Mouse (Mus musculus) bone marrow macrophage, adult 2 months (primary cell): Measurements from ENCODE around the gene Olfr78.

ENCODE experiments used
- CTCF ChIP-seq: IDR thresholded peaks from 2 replicates; pipeline ENCODE4 v1.5.1; 2012; ENCODE audit warnings: low read depth, mild to moderate bottlenecking, low read length, moderate library complexity
- POLR2A ChIP-seq: IDR thresholded peaks from 2 replicates; pipeline ENCODE4 v1.6.1; 2012; ENCODE audit warnings: mild to moderate bottlenecking, low read depth, low read length, borderline replicate concordance

DNA sequence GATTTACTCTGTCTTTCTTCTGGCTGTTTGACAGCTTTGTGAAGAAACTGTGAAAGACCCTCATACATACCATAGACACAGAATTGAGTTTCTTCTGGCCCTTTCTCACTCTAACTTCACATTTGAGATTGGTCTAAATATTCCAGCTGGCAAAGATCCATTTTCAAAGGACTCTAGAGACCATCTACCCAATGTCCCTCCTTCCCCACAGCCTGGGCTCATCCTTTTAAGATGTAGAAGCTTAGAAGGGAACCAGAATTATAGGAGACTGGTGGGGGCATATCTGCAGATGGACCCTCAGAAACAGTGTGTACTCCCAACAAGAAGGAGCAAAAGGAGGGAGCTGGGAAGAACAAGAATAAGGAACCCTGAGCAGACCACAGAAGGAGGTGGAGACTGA lies 57.4 kb downstream of the Olfr78 start, which contains the start of gene Olfr558:
- no peak for TF ChIP-seq CTCF
- no peak for TF ChIP-seq POLR2A
